Mouse (Mus musculus) liver, postnatal 0 days (tissue): ENCODE data around the gene Dlg2.

ENCODE experiments used
- CTCF ChIP-seq: sonication (generic); IDR thresholded peaks from 2 replicates; pipeline ENCODE4 v1.5.1; 2016; ENCODE audit warnings: antibody characterized with exemption, low read depth
- EP300 ChIP-seq: IDR thresholded peaks from 2 replicates; pipeline ENCODE4 v1.6.1; 2016; ENCODE audit warnings: antibody characterized with exemption, low read depth, mild to moderate bottlenecking

GRCm38 (mm10) chr7:91525859-91526258 lies 1049.4 kb downstream of the Dlg2 start:
- TF ChIP-seq CTCF (no peak), EP300 (no peak)
